Mouse (Mus musculus): ENCODE measurements around the gene Otud1.

GRCm38 (mm10) chr2:19701386-19701785 lies 43.8 kb downstream of the Otud1 start:
- TF ChIP-seq CTCF (IDR thresholded peaks at IDR 0.05; ENCODE audit: borderline replicate concordance, extremely low read depth, insufficient read depth, insufficient read length) (no peak), POLR2A (IDR thresholded peaks at IDR 0.05; ENCODE audit: borderline replicate concordance, extremely low read depth, insufficient read depth, insufficient read length, poor library complexity, severe bottlenecking) (no peak)
